Mouse (Mus musculus): ENCODE results near the gene Ano3.

Ano3 gene

GRCm38 (mm10) chr2:110806302-110807093 is 144.2 kb downstream of the Ano3 start:
- no peak for DNase-seq

DNA sequence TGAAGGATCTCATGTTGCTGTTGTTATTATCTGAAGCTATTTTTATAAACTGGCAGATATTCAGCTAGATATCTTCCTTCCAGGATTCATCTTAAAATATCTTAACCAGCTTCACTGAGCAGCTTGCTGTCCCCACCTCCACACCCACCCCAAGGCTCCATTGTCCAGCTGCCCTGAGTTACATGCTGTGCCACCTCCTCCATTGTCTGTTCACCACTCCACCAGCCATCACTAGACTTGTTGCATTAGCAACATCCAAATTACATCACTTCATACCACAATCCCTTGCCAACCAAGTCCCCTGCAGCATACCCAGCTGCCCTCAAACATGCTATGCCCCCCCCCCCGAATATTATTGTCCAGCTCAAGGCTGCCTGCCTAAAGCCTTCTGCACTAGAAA is 154.8 kb downstream of the Ano3 start:
- no peak for DNase-seq

- DNase-seq, result no peak
These were observed 155.3 kb downstream of the Ano3 start for GRCm38 (mm10) chr2:110795433-110795832.

GRCm38 (mm10) chr2:110787396-110787795 is 163.3 kb downstream of the Ano3 start:
- no peak for DNase-seq

DNA sequence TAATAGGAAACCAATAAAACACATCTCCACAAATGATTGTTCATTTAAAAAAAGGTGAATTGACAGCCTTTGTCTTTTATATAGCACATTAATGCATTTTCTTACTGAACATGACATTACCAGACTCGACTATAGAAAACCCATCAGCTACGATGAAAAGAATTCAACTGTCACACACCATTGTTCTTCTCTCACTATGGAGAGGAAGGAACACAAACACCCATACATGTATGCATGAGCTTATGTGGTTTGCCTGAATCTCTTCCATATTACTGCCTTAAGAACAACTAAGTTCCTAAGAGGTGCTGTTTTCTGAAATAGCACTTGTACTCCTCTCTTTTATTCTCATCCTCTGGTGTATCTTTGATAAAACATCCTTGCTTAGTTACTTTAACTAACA is 191.3 kb downstream of the Ano3 start:
- DNase-seq, result no peak

GRCm38 (mm10) chr2:110757556-110757955 is 193.2 kb downstream of the Ano3 start:
- no peak for DNase-seq

- DNase-seq, result no peak
These were observed 210.2 kb downstream of the Ano3 start for GRCm38 (mm10) chr2:110740493-110740892.

- DNase-seq, result no peak
These were observed 210.9 kb downstream of the Ano3 start for GRCm38 (mm10) chr2:110739781-110740180.

GRCm38 (mm10) chr2:110737981-110738380 is 212.7 kb downstream of the Ano3 start:
- no peak for DNase-seq

DNA sequence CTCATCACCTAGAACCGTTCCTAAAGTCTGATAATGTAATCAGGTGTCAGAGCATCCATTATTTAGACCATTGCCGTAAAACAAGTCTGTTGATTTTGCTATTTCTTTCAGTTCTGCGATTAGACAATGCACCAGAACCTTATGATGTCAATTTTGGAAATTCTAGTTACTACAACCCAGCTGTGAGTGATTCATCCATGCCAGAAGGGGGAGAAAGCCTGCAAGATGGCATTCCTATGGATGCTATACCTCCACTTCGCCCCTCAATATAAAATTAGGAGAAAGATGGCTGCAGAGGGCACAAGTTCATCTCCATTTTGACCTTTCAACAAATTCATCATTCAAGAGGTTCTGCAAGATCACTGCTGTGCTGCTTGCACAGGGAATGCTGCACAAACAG is 213.5 kb downstream of the Ano3 start:
- no peak for DNase-seq

GRCm38 (mm10) chr2:110726106-110726505 is 224.6 kb downstream of the Ano3 start:
- no peak for DNase-seq

- DNase-seq, result no peak
These were observed 228.5 kb downstream of the Ano3 start for GRCm38 (mm10) chr2:110722208-110722607.

GRCm38 (mm10) chr2:110721290-110721753 is 229.4 kb downstream of the Ano3 start, which contains the start of gene Muc15:
Gene Muc15 (plus strand): TSS chr2:110721340.
- DNase-seq, result peak; percentile 50

- no peak for DNase-seq
These were observed 231.7 kb downstream of the Ano3 start for GRCm38 (mm10) chr2:110719051-110719450.

DNA sequence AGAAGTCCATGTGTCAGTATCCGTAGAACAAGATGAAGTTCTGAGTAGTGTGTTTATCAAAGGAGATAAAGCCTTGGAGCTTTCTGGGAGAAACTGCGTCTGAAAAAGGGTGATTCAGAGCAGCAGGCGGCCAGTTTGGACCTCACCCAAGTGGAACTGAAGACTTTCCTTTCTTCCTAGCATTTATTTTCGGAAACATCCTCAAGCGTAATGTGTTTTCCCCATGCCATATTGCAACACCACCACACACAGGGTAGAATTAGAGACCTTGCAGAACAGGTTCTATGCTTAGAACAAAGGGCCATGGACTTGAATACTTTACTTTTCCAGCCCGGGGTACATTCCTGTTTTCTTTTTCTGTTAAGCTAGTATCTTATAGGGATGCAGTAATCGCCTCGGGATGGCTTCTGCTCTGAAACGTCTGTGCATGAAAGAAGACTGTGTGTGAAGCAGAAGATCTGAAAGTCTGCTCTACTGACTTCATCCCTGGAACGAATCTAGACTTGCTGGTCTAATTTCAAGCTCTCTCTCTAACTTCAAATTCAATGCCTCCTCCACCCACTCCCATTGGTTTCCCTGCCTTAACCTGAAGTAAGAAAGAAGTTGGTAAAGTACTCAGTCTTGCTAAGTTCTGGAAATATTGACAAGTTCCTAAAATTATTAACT is 240.5 kb downstream of the Ano3 start:
- DNase-seq, result no peak

DNA sequence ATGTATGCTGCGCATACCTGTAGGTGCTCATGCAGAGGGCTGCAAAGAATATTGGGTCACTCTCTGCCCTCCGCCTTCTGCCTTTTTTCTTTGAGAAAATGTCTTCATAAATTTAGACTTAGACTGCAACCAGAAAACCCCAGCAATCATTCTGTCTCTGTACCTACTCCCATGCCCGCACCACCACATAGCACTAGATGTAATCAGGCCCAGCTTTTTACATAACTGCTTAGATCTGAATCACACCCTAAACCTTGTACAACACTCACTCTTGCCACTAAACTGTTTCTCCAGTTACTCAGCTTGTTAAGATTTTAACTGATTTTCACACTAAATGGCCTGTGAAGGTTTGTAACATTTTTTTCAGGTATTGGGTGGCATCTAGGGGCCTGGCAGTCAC is 241.3 kb downstream of the Ano3 start:
- DNase-seq, result no peak

DNA sequence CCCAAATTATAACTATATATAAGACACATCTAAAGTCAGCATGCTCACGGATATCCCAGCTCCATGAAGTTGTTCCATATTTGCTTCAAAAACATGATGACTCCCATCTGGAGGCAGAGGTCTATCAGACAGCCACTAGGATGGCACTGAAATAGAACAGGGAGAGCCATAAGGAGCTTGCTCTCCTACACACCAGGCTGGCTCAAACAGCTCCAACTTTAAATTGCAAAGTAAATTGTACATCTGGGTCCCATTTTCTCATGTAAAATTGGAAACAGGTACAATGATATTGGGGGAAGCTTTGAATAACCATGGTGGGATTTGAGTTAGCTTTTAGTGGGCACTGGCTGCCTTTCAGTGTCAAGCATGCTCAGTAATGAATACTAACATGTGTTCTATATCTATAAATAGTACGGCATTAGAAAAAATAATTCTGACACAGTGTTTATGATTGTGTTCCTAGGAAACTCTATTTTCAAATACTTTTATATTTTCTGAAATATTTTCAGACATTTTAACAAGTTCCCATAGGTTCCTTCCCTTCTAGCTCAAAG is 279.6 kb downstream of the Ano3 start:
- no peak for DNase-seq

DNA sequence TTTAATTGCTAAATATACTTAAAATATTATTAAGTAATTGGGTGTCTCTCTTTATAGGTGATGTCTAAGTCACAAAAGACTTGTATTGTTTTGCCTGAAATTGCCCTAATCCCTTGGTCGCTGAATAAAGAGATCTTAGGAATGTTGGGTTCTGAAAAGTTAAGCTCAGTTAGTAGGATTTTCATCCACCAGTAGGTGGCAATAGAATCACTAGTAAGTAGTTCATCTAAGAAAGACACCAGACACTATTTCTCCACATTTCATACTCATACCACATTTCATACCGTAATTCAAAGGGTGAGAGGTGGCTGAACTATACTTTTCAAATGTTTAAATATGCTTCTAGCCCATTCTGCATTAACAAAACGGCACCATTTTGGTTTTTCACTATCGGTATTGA is 287.4 kb downstream of the Ano3 start:
- DNase-seq, result no peak

DNA sequence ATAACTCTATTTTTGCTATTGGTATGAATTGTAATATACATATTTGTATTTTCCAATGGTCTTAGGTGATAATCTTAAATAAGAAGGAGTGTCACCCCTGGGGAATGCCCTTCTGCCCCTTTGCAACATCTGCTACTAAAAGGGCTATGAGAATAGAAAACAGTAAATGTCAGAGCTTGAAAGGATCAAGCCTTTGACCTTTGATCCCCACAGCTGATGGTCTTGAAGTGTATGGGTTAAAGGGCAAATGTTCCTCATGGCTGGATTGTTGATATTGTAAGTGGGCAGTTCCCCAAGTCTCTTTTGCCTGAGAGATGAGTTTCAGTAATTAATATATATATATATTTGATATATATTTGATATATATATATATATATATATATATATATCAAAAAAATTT is 305.9 kb downstream of the Ano3 start:
- DNase-seq, result no peak

DNA sequence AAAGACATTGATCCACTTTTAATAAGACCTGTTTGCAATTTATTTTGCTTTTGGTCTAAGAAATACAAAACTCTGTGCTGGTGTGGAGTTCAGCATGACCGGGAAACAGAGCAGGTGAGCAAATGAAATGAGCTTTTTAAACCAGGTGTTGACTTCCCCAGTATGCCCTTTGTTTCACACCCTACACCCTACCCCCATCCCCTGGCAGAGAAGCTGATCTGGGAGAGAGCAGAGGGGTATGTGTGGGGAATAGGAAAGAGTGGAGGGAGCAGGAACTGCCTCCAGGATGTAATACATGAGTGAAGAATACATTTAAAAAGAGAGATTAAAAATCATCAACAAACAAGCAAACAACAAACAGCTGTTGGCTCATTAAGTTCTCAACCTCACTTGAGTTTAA is 306.4 kb downstream of the Ano3 start:
- DNase-seq, result no peak
